Mouse (Mus musculus) A20 (cell line): ENCODE measurements around the gene Gcdh.

Experiments used
- DNase-seq: peaks from one replicate; pipeline ENCODE4 v3.0.0-alpha.2; 2011; ENCODE audit warnings: low read depth, low spot score

The Gcdh gene

GRCm38 (mm10) chr8:84893709-84894134 lies at the start of gene Gcdh:
Gene Gcdh, minus strand, starts transcription at chr8:84893921.
- DNase-seq = peak; percentile 92

GRCm38 (mm10) chr8:84937620-84938485 lies 44.1 kb upstream of the Gcdh start:
- DNase-seq = no peak

- peak; percentile 82 for DNase-seq
These were observed 43.3 kb upstream of the Gcdh start, which contains the start of gene Mast1 for GRCm38 (mm10) chr8:84936962-84937546. Gene Mast1, minus strand, starts transcription at chr8:84937359.

- no peak for DNase-seq
These were observed 42.6 kb upstream of the Gcdh start for GRCm38 (mm10) chr8:84936041-84936961.

- no peak for DNase-seq
These were observed 41.8 kb upstream of the Gcdh start for GRCm38 (mm10) chr8:84935489-84935888.

GRCm38 (mm10) chr8:84934860-84935259 lies 41.1 kb upstream of the Gcdh start:
- no peak for DNase-seq

- no peak for DNase-seq
These were observed 40.2 kb upstream of the Gcdh start for GRCm38 (mm10) chr8:84933767-84934559.

- no peak for DNase-seq
These were observed 36.9 kb upstream of the Gcdh start for GRCm38 (mm10) chr8:84930582-84930981.

GRCm38 (mm10) chr8:84928456-84929306 lies 35.0 kb upstream of the Gcdh start:
- peak; percentile 53 for DNase-seq

GRCm38 (mm10) chr8:84927513-84927912 lies 33.8 kb upstream of the Gcdh start:
- DNase-seq = no peak

- no peak for DNase-seq
These were observed 31.8 kb upstream of the Gcdh start for GRCm38 (mm10) chr8:84925557-84925956.

- DNase-seq = no peak
These were observed 27.9 kb upstream of the Gcdh start for GRCm38 (mm10) chr8:84921596-84921995.

- no peak for DNase-seq
These were observed 24.9 kb upstream of the Gcdh start for GRCm38 (mm10) chr8:84918646-84919045.

GRCm38 (mm10) chr8:84917781-84918180 lies 24.1 kb upstream of the Gcdh start:
- DNase-seq = no peak

- no peak for DNase-seq
These were observed 21.5 kb upstream of the Gcdh start for GRCm38 (mm10) chr8:84915269-84915668.

GRCm38 (mm10) chr8:84913960-84914359 lies 20.2 kb upstream of the Gcdh start:
- peak; percentile 91 for DNase-seq

- DNase-seq = no peak
These were observed 19.8 kb upstream of the Gcdh start for GRCm38 (mm10) chr8:84913502-84913900.

- peak; percentile 95 for DNase-seq
These were observed 19.3 kb upstream of the Gcdh start for GRCm38 (mm10) chr8:84912895-84913501.

- no peak for DNase-seq
These were observed 18.7 kb upstream of the Gcdh start for GRCm38 (mm10) chr8:84912391-84912790.

- no peak for DNase-seq
These were observed 18.1 kb upstream of the Gcdh start for GRCm38 (mm10) chr8:84911854-84912253.
